Mouse (Mus musculus) cortical plate, adult 2 months (tissue): ENCODE measurements around the gene Nfasc. TPM values are rescaled to one million over a fixed set of nuclear protein-coding genes. Genes with fewer than 3 reads are reported as not detected.

Experiments used
- H3K27ac ChIP-seq: fragments of 200-500 bp; 2 replicates; pipeline ENCODE4 v1.5.1; 2012; ENCODE audit warnings: low read length, control low read depth, inconsistent platforms; ENCODE audit not compliant: insufficient read depth
- H3K4me1 ChIP-seq: fragments of 200-500 bp; 2 replicates; pipeline ENCODE4 v1.6.1; 2011; ENCODE audit warnings: low read length; ENCODE audit not compliant: control insufficient read depth, insufficient read depth
- H3K4me3 ChIP-seq: fragments of 200-500 bp; 2 replicates; pipeline ENCODE4 v1.5.1; 2011; ENCODE audit warnings: mild to moderate bottlenecking, low read length, control low read depth; ENCODE audit not compliant: insufficient read depth
- CTCF ChIP-seq: fragments of 200-500 bp; IDR thresholded peaks from 2 replicates; pipeline ENCODE4 v1.5.1; 2011; ENCODE audit warnings: mild to moderate bottlenecking, control low read depth, low read length; ENCODE audit not compliant: insufficient read depth; ENCODE audit errors: extremely low read depth
- POLR2A ChIP-seq: fragments of 200-500 bp; IDR thresholded peaks from 2 replicates; pipeline ENCODE4 v1.6.1; 2011; ENCODE audit warnings: mild to moderate bottlenecking, low read length, control low read depth; ENCODE audit not compliant: insufficient read depth; ENCODE audit errors: extremely low read depth
- polyA plus RNA-seq: library from polyadenylated mRNA; depleted of rRNA; stranded (reverse); fragments of >200 nt; gene quantifications from 2 replicates; pipeline ENCODE4 v1.2.3, GENCODE M21; 2012

Nfasc gene
- polyA plus RNA-seq, 1 experiment: 109 TPM

DNA sequence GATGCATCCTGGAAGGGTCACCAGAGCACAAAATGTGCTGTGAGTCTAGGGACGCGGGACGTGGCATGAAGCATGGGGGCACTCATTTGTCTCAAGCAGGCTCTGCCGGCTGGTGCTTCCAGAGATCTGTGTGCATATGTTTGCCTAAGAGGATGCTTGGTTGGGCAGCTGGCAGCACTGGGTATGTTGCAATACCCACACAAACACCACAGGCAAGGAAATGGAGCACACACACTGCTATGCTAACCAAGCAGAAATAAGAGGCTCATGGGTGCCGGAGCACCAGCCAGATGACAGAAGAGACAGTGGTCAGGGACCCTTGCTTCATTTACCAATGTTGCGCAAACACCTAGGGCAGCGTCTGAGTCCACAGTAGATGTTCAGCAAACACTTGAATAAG lies 25.8 kb upstream of the Nfasc start:
- H3K4me3 ChIP-seq: no peak overlapping the region
- TF ChIP-seq CTCF: no peak
- no peak for TF ChIP-seq POLR2A
- no peak overlapping the region for H3K27ac ChIP-seq
- no peaks in the 10 kb centered on the region for H3K4me1 ChIP-seq

DNA sequence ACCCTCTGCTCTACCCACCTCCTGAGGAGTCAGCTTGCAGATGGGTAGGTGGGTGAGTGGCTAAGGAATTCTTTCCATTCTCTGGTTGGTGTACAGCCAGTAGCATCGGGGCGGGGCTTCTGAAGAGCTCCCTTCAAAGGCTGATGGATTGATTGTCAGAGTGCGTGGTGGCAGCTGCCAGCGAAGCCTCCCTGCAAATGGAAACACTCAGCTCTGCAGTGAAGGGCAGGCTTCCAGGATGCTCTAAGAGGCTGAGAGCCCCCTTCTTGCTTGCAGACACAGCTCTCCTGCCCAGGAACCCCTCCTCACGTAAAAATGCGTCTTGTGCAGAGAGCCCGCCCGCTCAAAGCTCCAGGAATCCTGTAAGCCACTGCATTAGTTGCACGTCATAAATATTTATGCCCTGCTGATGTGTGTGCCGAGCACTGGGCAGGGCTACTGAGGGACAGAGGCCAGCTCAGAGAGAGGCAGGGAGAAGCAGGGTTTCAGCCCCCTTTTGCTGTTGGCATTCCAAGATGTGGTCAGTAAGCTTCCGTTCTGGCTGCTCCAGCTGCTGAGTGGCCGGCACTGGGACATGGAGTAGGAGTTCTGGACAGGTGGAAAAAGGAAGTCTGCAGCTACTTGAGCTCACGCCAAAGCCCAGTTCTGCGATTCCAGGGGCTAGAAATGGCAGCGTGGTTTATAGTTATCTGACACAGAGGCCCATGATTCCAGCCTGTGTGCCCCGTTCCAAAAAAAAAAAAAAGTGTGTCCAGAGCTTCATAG lies 24.5 kb upstream of the Nfasc start:
- Histone ChIP-seq H3K4me1 (no peaks in the 10 kb centered on the region), H3K4me3 (no peak overlapping the region), H3K27ac (no peak overlapping the region)
- TF ChIP-seq CTCF (no peak), POLR2A (no peak)

DNA sequence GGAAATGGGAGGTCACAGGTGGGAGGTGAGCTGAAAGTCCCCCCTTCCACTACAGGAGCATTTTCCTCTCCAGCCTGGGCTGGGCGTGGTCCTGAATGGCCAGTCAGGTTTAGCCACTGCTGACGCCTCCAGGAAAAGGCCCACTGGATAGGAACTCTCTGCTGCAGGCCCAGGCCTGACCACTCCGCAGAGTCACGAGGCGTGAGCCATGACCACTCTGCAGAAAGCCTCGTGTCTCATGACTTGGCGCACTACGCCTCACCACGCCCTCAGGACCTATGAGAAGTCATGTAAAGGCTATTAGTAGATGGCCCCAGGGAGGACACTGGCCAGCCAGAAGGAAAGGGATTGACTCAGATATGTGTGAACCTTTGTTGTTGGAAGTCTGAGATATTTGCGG lies 23.6 kb upstream of the Nfasc start:
- Histone ChIP-seq H3K4me1 (no peaks in the 10 kb centered on the region), H3K27ac (no peak overlapping the region)

DNA sequence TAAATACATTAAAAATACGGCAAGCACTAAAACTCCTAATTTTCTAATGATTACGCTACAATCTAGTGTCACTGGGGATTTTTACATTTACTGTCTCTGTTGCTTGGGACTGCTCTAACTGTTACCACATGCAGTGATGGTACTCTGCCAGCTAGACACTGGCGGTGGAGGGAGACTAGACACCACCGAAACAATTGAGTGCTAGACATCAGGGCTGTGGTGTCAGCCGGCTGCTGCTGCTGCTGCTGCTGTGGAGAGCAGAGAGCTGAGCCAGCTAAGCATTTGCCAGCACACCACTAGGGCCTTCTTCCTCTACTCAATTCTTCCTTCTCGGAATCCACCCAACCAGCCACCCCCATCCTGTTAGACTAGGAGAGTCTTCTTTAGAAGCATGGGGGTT lies 17.8 kb upstream of the Nfasc start:
- H3K4me3 ChIP-seq: no peak overlapping the region
- H3K27ac ChIP-seq: no peak overlapping the region
- no peak for TF ChIP-seq CTCF
- H3K4me1 ChIP-seq: no peaks in the 10 kb centered on the region

More for the DNA sequence above, 23.6 kb upstream of the Nfasc start:
- no peak overlapping the region for H3K4me3 ChIP-seq
- TF ChIP-seq CTCF (no peak), POLR2A (no peak)

DNA sequence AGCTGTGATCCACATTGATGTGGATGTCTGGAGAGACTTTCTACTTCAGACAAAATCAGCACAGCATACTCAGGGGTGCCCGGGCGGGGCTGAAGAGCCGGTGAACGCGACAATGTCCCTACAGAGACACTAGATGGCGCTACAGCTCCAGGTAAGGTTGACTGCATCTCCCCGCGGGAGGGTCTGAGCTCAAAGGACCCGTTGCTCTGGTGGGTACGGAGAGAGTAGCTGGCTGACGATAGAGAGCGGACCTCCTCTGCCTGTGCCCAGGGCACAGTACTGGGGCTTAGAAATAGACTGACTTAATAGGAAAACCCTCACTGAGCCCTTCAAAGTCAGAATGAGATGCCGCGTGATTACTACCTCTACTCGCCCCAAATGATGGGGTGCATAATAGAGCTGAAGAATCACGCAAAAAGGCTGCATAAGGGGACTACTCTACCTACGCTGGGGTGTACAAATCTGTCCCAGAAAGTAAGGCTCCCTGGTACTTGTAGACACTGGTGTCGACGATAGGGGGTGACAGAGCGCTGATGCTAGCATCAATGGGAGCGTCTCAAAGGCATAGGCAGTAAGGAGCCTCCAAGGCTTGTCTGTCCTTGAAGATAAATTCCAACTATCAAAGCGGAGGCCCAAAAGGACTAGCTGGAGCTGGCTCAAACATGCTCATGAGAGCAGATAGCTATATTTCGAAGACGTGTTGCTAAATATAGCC lies 17.2 kb upstream of the Nfasc start:
- H3K4me3 ChIP-seq: peak overlapping the region; percentile 5; the same call in 1 of the 2 replicates
- no peak overlapping the region for H3K27ac ChIP-seq
- TF ChIP-seq CTCF: peak; percentile 93
- TF ChIP-seq POLR2A: no peak
- H3K4me1 ChIP-seq: no peaks in the 10 kb centered on the region

DNA sequence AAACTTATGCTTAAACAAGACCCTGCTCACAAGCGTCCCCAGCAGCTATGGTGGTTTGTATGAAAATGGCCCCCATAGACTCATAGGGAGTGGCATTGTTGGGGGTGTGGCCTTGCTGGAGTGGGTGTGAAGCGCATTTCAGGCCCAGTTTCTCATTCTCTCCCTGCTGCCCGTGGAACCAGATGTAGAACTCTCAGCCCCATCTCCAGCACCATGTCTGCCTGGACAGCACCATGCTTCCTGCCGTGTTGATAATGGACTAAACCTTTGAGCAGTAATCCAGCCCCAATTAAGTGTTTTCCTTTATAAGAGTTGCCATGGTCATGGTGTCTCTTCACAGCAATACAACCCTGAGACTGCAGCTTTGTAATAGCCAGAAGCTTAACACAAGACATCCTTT lies 13.6 kb upstream of the Nfasc start:
- Histone ChIP-seq H3K4me1 (no peaks in the 10 kb centered on the region), H3K27ac (no peak overlapping the region), H3K4me3 (no peak overlapping the region)
- no peak for TF ChIP-seq CTCF
- no peak for TF ChIP-seq POLR2A

DNA sequence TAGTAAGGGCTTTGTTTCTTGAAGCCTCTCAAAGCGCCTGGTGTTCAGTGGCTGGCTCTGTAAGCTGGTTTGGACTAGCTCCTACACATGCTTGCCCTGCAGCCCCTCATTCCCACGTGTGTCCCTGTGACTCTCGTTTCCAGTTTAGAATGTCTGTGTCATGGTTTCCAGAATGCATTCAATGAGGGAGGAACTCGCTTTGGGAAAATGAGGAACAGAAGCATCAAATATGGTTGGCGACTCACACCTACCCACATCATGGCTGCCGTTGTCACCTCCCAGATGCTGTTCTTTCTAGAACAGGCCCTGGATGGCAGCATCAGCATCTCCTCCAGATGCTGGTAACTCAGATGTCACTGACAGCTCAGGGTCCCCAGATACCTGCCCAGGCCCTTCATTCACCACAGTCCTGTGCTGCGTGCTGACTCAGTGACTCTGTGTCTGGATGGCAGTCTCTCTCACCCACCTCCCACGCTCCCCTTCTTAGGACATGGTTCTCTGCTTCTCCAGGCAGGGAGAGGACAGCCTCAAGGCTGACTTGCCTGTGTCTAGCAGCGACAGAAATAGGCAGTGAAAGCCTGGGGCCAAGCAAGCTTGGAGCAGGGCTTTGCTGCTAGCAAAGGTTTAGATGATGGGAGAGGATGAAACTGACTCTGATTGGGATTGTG lies 7.8 kb upstream of the Nfasc start:
- Histone ChIP-seq H3K4me3 (no peak overlapping the region), H3K27ac (no peak overlapping the region), H3K4me1 (peaks cover 6% of the 10 kb centered on the region)
- no peak for TF ChIP-seq CTCF
- TF ChIP-seq POLR2A: no peak

DNA sequence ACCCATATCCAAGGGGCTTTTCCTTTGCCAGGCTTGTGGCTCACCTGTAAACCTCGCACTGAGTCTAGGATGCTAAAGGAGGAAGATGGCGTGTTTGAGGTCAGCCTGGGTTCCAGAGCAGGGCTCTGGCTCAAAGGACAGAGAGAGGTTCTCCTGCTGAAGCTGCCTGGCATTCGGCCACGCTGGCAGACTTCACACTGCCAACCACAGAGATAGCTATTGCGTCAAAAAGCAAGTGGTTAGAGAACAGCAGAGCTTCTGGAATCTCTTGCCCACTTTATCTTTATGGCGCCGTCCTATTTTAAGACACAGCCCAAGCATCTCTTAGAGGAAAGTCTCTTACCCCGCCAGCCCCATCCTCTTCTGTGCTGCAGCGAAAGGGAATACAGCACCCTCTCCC lies 4.7 kb upstream of the Nfasc start:
- Histone ChIP-seq H3K4me1 (peaks cover 6% of the 10 kb centered on the region), H3K4me3 (no peak overlapping the region), H3K27ac (no peak overlapping the region)
- TF ChIP-seq POLR2A (no peak), CTCF (no peak)

DNA sequence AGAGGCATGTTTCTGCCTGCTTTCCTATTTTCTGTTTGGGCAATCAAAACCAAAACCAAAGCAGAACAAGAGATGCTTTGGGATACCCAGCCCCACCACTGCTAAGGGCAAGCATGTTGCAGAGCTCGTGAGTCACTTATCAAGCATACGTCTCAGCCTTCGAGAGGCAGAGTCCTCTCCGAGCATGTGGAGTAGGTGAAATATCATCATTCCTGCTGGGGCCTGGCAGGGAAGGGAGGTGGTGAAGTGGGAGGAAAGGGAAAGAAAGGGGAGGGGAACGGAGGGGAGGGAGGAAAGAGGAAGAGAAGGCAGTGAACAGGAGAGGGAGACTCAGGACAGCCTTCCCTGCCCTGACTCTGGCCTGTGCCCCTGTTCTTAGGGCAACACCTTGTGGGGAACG lies 4.0 kb upstream of the Nfasc start:
- Histone ChIP-seq H3K4me3 (no peak overlapping the region), H3K4me1 (peaks cover 6% of the 10 kb centered on the region), H3K27ac (no peak overlapping the region)
- TF ChIP-seq POLR2A (no peak), CTCF (no peak)
